Mouse (Mus musculus): Measurements from ENCODE around the gene Psmg3.

DNA sequence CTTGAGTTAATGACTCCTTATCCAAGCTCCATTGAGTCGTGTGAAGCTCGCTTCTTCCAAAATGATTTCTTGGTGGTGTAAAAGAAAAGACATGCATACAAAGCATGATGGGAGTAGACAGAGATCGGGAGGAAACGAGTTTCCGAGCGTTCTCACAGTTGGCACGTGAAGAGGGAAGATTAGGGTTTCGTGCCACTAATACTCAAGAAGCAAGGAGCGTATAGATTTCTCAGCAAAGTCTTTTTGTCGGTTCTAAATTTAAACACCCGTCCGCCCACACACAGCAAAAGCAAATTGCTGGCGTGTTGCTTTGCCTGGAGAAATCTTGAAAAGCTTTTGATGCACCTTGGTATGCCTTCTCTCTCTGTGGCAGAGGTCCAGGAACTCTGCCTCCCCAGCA lies 2.7 kb upstream of the Psmg3 start:
- TF ChIP-seq CTCF (IDR thresholded peaks at IDR 0.05; ENCODE audit: insufficient read depth, low read length): no peak
- no peak for TF ChIP-seq POLR2A (IDR thresholded peaks at IDR 0.05; ENCODE audit: borderline replicate concordance, extremely low read depth, low read depth, low read length)

Data from lung, adult 2 months (tissue).